Mouse (Mus musculus): ENCODE measurements around the gene Pdzd7. TPM values are rescaled to one million over a fixed set of nuclear protein-coding genes. Genes with fewer than 3 reads are reported as not detected.

Pdzd7 gene
- polyA plus RNA-seq, 1 experiment from 2014 or later, result not detected

- peak overlapping the region; percentile 70 for H3K4me3 ChIP-seq
- H3K9ac ChIP-seq, result peak overlapping the region; percentile 92
- H3K4me2 ChIP-seq, result peak overlapping the region; percentile 97
- WGBS, result under 1% methylated on average over 32 of the region's 32 CpGs
- ATAC-seq (ENCODE audit: extremely low read depth, insufficient number of reproducible peaks, low FRiP score, low TSS enrichment), result 0 out of 2 replicates have a peak, but pooled peaks have one; percentile 9
- H3K36me3 ChIP-seq, result no peaks in the 10 kb centered on the region
- H3K27me3 ChIP-seq (replicated peaks), result peaks cover 64% of the 10 kb centered on the region
- H3K9me3 ChIP-seq, result no peaks in the 10 kb centered on the region
- peaks cover 59% of the 10 kb centered on the region for H3K4me1 ChIP-seq
- peak overlapping the region; percentile 95 for H3K27ac ChIP-seq (replicated peaks)
Observed at GRCm38 (mm10) chr19:45075323-45076035, 30.0 kb upstream of the Pdzd7 start.

GRCm38 (mm10) chr19:45074580-45075322 lies 29.2 kb upstream of the Pdzd7 start, which contains the start of gene Kazald1:
Gene Kazald1 (plus strand): TSS chr19:45075241.
- peak within 1 kb of the TSS; percentile 70 for H3K4me3 ChIP-seq
- ATAC-seq (ENCODE audit: extremely low read depth, insufficient number of reproducible peaks, low FRiP score, low TSS enrichment), result peak; percentile 86
- WGBS, result under 1% methylated on average over 45 of the region's 45 CpGs
- H3K9me3 ChIP-seq, result no peaks in the 10 kb centered on the region
- peak within 1 kb of the TSS; percentile 95 for H3K27ac ChIP-seq (replicated peaks)
- peaks cover 64% of the 10 kb centered on the region for H3K27me3 ChIP-seq (replicated peaks)
- peak within 1 kb of the TSS; percentile 92 for H3K9ac ChIP-seq
- peaks cover 51% of the 10 kb centered on the region for H3K4me1 ChIP-seq
- H3K4me2 ChIP-seq, result peak within 1 kb of the TSS; percentile 97
- H3K36me3 ChIP-seq, result no peaks in the 10 kb centered on the region

- no peaks in the 10 kb centered on the region for H3K9me3 ChIP-seq
- peak overlapping the region; percentile 92 for H3K9ac ChIP-seq
- H3K4me3 ChIP-seq, result peak overlapping the region; percentile 70
- peak overlapping the region; percentile 95 for H3K27ac ChIP-seq (replicated peaks)
- no peaks in the 10 kb centered on the region for H3K36me3 ChIP-seq
- 8% methylated on average over 20 of the region's 20 CpGs for WGBS
- ATAC-seq (ENCODE audit: extremely low read depth, insufficient number of reproducible peaks, low FRiP score, low TSS enrichment), result no peak
- peak overlapping the region; percentile 97 for H3K4me2 ChIP-seq
- H3K4me1 ChIP-seq, result peaks cover 44% of the 10 kb centered on the region
- peaks cover 63% of the 10 kb centered on the region for H3K27me3 ChIP-seq (replicated peaks)
Observed at GRCm38 (mm10) chr19:45073871-45074542, 28.5 kb upstream of the Pdzd7 start.

GRCm38 (mm10) chr19:45067758-45068510 lies 22.4 kb upstream of the Pdzd7 start:
- 73% methylated on average over 7 of the region's 7 CpGs for WGBS
- Histone ChIP-seq H3K27me3 (replicated peaks) (peaks cover 87% of the 10 kb centered on the region), H3K36me3 (no peaks in the 10 kb centered on the region), H3K9me3 (no peaks in the 10 kb centered on the region), H3K4me3 (no peak overlapping the region), H3K4me2 (no peak overlapping the region), H3K4me1 (no peaks in the 10 kb centered on the region), H3K27ac (replicated peaks) (no peak overlapping the region), H3K9ac (no peak overlapping the region)
- no peak for ATAC-seq (ENCODE audit: extremely low read depth, insufficient number of reproducible peaks, low FRiP score, low TSS enrichment)

GRCm38 (mm10) chr19:45067170-45067569 lies 21.7 kb upstream of the Pdzd7 start:
- Histone ChIP-seq H3K27me3 (replicated peaks) (peaks cover 87% of the 10 kb centered on the region), H3K27ac (replicated peaks) (no peak overlapping the region), H3K9me3 (no peaks in the 10 kb centered on the region), H3K4me3 (no peak overlapping the region), H3K9ac (no peak overlapping the region), H3K36me3 (no peaks in the 10 kb centered on the region), H3K4me1 (no peaks in the 10 kb centered on the region), H3K4me2 (no peak overlapping the region)
- ATAC-seq (ENCODE audit: extremely low read depth, insufficient number of reproducible peaks, low FRiP score, low TSS enrichment), result no peak
- 25% methylated on average over 17 of the region's 17 CpGs for WGBS

GRCm38 (mm10) chr19:45065226-45065625 lies 19.7 kb upstream of the Pdzd7 start:
- no peaks in the 10 kb centered on the region for H3K9me3 ChIP-seq
- ATAC-seq (ENCODE audit: extremely low read depth, insufficient number of reproducible peaks, low FRiP score, low TSS enrichment), result no peak
- H3K4me3 ChIP-seq, result no peak overlapping the region
- H3K4me1 ChIP-seq, result no peaks in the 10 kb centered on the region
- no peaks in the 10 kb centered on the region for H3K36me3 ChIP-seq
- WGBS, result 3% methylated on average over 21 of the region's 21 CpGs
- no peak overlapping the region for H3K4me2 ChIP-seq
- H3K27ac ChIP-seq (replicated peaks), result no peak overlapping the region
- H3K9ac ChIP-seq, result no peak overlapping the region
- peaks cover 69% of the 10 kb centered on the region for H3K27me3 ChIP-seq (replicated peaks)

- H3K9me3 ChIP-seq, result no peaks in the 10 kb centered on the region
- H3K4me3 ChIP-seq, result 0 out of 2 replicates have a peak overlapping the region, but pooled peaks have one; percentile 3
- H3K9ac ChIP-seq, result no peak overlapping the region
- no peaks in the 10 kb centered on the region for H3K36me3 ChIP-seq
- H3K27me3 ChIP-seq (replicated peaks), result peaks cover 55% of the 10 kb centered on the region
- ATAC-seq (ENCODE audit: extremely low read depth, insufficient number of reproducible peaks, low FRiP score, low TSS enrichment), result no peak
- H3K27ac ChIP-seq (replicated peaks), result no peak overlapping the region
- no peak overlapping the region for H3K4me2 ChIP-seq
- WGBS, result 40% methylated on average over 20 of the region's 20 CpGs
- H3K4me1 ChIP-seq, result peaks cover 8% of the 10 kb centered on the region
Observed at GRCm38 (mm10) chr19:45063565-45064292, 18.2 kb upstream of the Pdzd7 start.

- Histone ChIP-seq H3K27ac (replicated peaks) (peak overlapping the region; percentile 97), H3K4me3 (peak overlapping the region; percentile 70), H3K9ac (peak overlapping the region; percentile 89), H3K4me1 (peaks cover 25% of the 10 kb centered on the region), H3K36me3 (peaks cover 13% of the 10 kb centered on the region), H3K27me3 (replicated peaks) (peaks cover 6% of the 10 kb centered on the region), H3K4me2 (peak overlapping the region; percentile 89), H3K9me3 (no peaks in the 10 kb centered on the region)
- peak; percentile 5; the same call in 1 of the 2 replicates for ATAC-seq (ENCODE audit: extremely low read depth, insufficient number of reproducible peaks, low FRiP score, low TSS enrichment)
- WGBS, result 1% methylated on average over 14 of the region's 14 CpGs
Observed at GRCm38 (mm10) chr19:45058841-45059240, 13.3 kb upstream of the Pdzd7 start.

- ATAC-seq (ENCODE audit: extremely low read depth, insufficient number of reproducible peaks, low FRiP score, low TSS enrichment), result peak; percentile 86
- Histone ChIP-seq H3K4me2 (peak overlapping the region; percentile 89), H3K36me3 (peaks cover 18% of the 10 kb centered on the region), H3K4me1 (peaks cover 25% of the 10 kb centered on the region), H3K27me3 (replicated peaks) (0 out of 2 replicates have a peak, but pooled peaks cover under 1% of the 10 kb centered on the region), H3K4me3 (peak overlapping the region; percentile 70), H3K27ac (replicated peaks) (peak overlapping the region; percentile 97), H3K9ac (peak overlapping the region; percentile 89), H3K9me3 (no peaks in the 10 kb centered on the region)
- WGBS, result under 1% methylated on average over 34 of the region's 34 CpGs
Observed at GRCm38 (mm10) chr19:45058113-45058839, 12.8 kb upstream of the Pdzd7 start.

GRCm38 (mm10) chr19:45057724-45058112 lies 12.2 kb upstream of the Pdzd7 start:
- Histone ChIP-seq H3K4me3 (peak overlapping the region; percentile 70), H3K27ac (replicated peaks) (peak overlapping the region; percentile 97), H3K36me3 (peaks cover 24% of the 10 kb centered on the region), H3K4me2 (peak overlapping the region; percentile 89), H3K9ac (peak overlapping the region; percentile 89), H3K9me3 (no peaks in the 10 kb centered on the region), H3K4me1 (peaks cover 25% of the 10 kb centered on the region), H3K27me3 (replicated peaks) (no peaks in the 10 kb centered on the region)
- ATAC-seq (ENCODE audit: extremely low read depth, insufficient number of reproducible peaks, low FRiP score, low TSS enrichment), result no peak
- 38% methylated on average over 7 of the region's 7 CpGs for WGBS

All from heart, embryonic 13.5 days (tissue).